In the genomic region with DNA sequence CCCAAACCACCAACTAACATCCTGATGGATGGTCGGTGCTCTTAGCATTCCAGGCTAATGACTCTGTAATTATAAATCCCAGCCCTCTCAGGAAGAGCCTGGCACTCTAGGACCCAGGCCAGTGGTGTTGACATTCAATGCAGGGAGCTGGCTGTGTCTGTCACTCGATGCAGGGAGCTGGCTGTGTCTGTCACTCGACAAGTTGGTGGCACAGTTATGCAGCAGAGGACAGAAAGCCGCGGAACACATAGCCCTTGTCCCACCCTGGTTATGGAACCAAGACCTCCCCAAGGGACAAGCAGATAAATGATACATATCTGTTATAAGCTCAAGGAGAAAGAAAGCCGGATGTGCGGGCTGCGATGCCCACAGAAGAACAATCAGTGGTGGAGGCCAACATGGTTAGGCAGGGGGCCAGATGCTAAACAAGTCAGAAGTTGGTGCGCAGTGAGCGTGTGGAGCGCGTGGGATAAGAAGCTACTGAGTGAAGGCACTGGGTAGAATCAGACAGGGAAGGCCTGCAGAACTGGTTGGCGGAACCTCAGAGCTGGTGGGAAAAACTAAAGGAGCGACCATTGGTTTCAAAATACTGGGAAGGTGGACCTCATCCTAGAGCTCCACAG, we compare ENCODE assay signal across 10 mouse cellular contexts. TPM values are rescaled to one million over a fixed set of nuclear protein-coding genes. Genes with fewer than 3 reads are reported as not detected.
DNase-seq lines count a peak whose midpoint lies in the region; ATAC-seq and TF ChIP-seq lines count a peak whose summit lies in the region.
"Had no signal": no experiment of that assay in that cellular context is flagged by ENCODE, and none has a peak within 500 bp of the region (broad histone marks: within the 10 kb centered on the region; RNA-seq: fewer than 3 reads in every experiment).

No protein-coding gene starts in this region.

- peak overlapping the region; percentile 1; the same call in 1 of the 2 replicates for H3K9ac ChIP-seq in heart, embryonic 13.5 days
- H3K9ac ChIP-seq in midbrain, postnatal 0 days (replicated peaks; ENCODE audit: low read length, poor library complexity, severe bottlenecking): no peak overlapping the region
- no peak overlapping the region for H3K9ac ChIP-seq in midbrain, embryonic 11.5 days (ENCODE audit: low read length)
- H3K9ac ChIP-seq in hindbrain, embryonic 15.5 days: no peak overlapping the region
- H3K9ac ChIP-seq: stomach, embryonic 15.5 days had no signal

- no peak overlapping the region for H3K4me3 ChIP-seq in heart, embryonic 13.5 days
- H3K4me3 ChIP-seq in midbrain, postnatal 0 days (ENCODE audit: low read depth, low read length): no peak overlapping the region
- H3K4me3 ChIP-seq in midbrain, embryonic 11.5 days (ENCODE audit: low read depth, low read length): no peak overlapping the region
- no peak overlapping the region for H3K4me3 ChIP-seq in hindbrain, embryonic 15.5 days
- H3K4me3 ChIP-seq: stomach, embryonic 15.5 days had no signal

- peak overlapping the region; percentile 33 for H3K4me2 ChIP-seq in heart, embryonic 13.5 days
- no peak overlapping the region for H3K4me2 ChIP-seq in midbrain, postnatal 0 days (ENCODE audit: low read depth, low read length, poor library complexity, severe bottlenecking)
- no peak overlapping the region for H3K4me2 ChIP-seq in midbrain, embryonic 11.5 days
- H3K4me2 ChIP-seq in hindbrain, embryonic 15.5 days: no peak overlapping the region
- H3K4me2 ChIP-seq: stomach, embryonic 15.5 days had no signal

- H3K9me3 ChIP-seq in heart, embryonic 13.5 days: no peaks in the 10 kb centered on the region
- no peaks in the 10 kb centered on the region for H3K9me3 ChIP-seq in midbrain, postnatal 0 days (ENCODE audit: low read length)
- H3K9me3 ChIP-seq in midbrain, embryonic 11.5 days (ENCODE audit: control insufficient read depth, low read length): no peaks in the 10 kb centered on the region
- H3K9me3 ChIP-seq in hindbrain, embryonic 15.5 days: no peaks in the 10 kb centered on the region
- H3K9me3 ChIP-seq: stomach, embryonic 15.5 days had no signal

- no peak for TF ChIP-seq CTCF in midbrain, postnatal 0 days (IDR thresholded peaks at IDR 0.05)

- H3K36me3 ChIP-seq in heart, embryonic 13.5 days: no peaks in the 10 kb centered on the region
- H3K36me3 ChIP-seq in midbrain, postnatal 0 days (ENCODE audit: insufficient read depth, low read length): no peaks in the 10 kb centered on the region
- H3K36me3 ChIP-seq in midbrain, embryonic 11.5 days (ENCODE audit: control insufficient read depth, insufficient read depth, low read length): no peaks in the 10 kb centered on the region
- H3K36me3 ChIP-seq in hindbrain, embryonic 15.5 days: no peaks in the 10 kb centered on the region
- H3K36me3 ChIP-seq: stomach, embryonic 15.5 days had no signal

- H3K27ac ChIP-seq in heart, embryonic 13.5 days (replicated peaks): peak overlapping the region; percentile 52
- no peak overlapping the region for H3K27ac ChIP-seq in midbrain, postnatal 0 days (ENCODE audit: low read depth, low read length)
- H3K27ac ChIP-seq in midbrain, embryonic 11.5 days (ENCODE audit: low read depth, low read length): no peak overlapping the region
- H3K27ac ChIP-seq in hindbrain, embryonic 15.5 days (replicated peaks): 0 out of 2 replicates have a peak overlapping the region, but pooled peaks have one; percentile 16
- H3K27ac ChIP-seq: stomach, embryonic 15.5 days had no signal

- no peak for ATAC-seq in heart, embryonic 13.5 days (ENCODE audit: extremely low read depth, insufficient number of reproducible peaks, low FRiP score, low TSS enrichment)
- ATAC-seq in midbrain, postnatal 0 days (ENCODE audit: low FRiP score): no peak
- ATAC-seq in midbrain, embryonic 11.5 days (ENCODE audit: low FRiP score): no peak
- peak; percentile 65 for ATAC-seq in hindbrain, embryonic 15.5 days (ENCODE audit: low FRiP score, low read depth)
- no peak for ATAC-seq in inflammation-experienced regulatory T-cells, adult 6 months

- WGBS in heart, embryonic 13.5 days: 43% methylated on average over 14 of the region's 14 CpGs
- 76% methylated on average over 14 of the region's 14 CpGs for WGBS in midbrain, postnatal 0 days
- WGBS in midbrain, embryonic 11.5 days: 76% methylated on average over 14 of the region's 14 CpGs
- WGBS in hindbrain, embryonic 15.5 days: 58% methylated on average over 14 of the region's 14 CpGs

- DNase-seq in heart, adult 8-10 months (ENCODE audit: low spot score): no peak
- peak; percentile 36 for DNase-seq in midbrain, postnatal 0 days (ENCODE audit: low spot score)
- no peak for DNase-seq in midbrain, embryonic 11.5 days (ENCODE audit: low spot score, missing footprints)
- no peak for DNase-seq in frontal cortex, postnatal 25 days (ENCODE audit: low spot score in 2 of 2)
- DNase-seq: right cerebral cortex, adult 18-20 months had no signal

- H3K4me1 ChIP-seq in heart, embryonic 13.5 days: peaks cover 41% of the 10 kb centered on the region
- H3K4me1 ChIP-seq in midbrain, postnatal 0 days (ENCODE audit: insufficient read depth, low read length): no peaks in the 10 kb centered on the region
- H3K4me1 ChIP-seq in midbrain, embryonic 11.5 days (ENCODE audit: control insufficient read depth, insufficient read depth, low read length): peaks cover 12% of the 10 kb centered on the region
- peaks cover 21% of the 10 kb centered on the region for H3K4me1 ChIP-seq in hindbrain, embryonic 15.5 days (replicated peaks)

- H3K27me3 ChIP-seq in heart, embryonic 13.5 days (replicated peaks): no peaks in the 10 kb centered on the region
- no peaks in the 10 kb centered on the region for H3K27me3 ChIP-seq in midbrain, postnatal 0 days (ENCODE audit: insufficient read depth, low read length)
- H3K27me3 ChIP-seq in midbrain, embryonic 11.5 days (ENCODE audit: control insufficient read depth, insufficient read depth, low read length): no peaks in the 10 kb centered on the region
- H3K27me3 ChIP-seq in hindbrain, embryonic 15.5 days: no peaks in the 10 kb centered on the region
- H3K27me3 ChIP-seq: CH12.LX; stomach, embryonic 15.5 days had no signal

RNA-seq across cellular contexts. Expression of gene Tcf7l1, which starts 33.7 kb away (rescaled TPM):
- polyA plus RNA-seq in heart, embryonic 13.5 days (2015; fragmentation: Nextera tagmentation; extraction: Ambion mirVana): 13.2 and 16.1 TPM in 2 replicates
- 1 to 10 TPM; 6.8 to 9.2 (median 7.9) TPM for total RNA-seq in heart, adult 8-10 months (2022)
- total RNA-seq in midbrain, postnatal 0 days (2014; rRNA removed): 0.80 and 3.1 TPM in 2 replicates
- 5.8 and 6.0 TPM in 2 replicates for polyA plus RNA-seq in midbrain, postnatal 0 days (2015; fragmentation: Nextera tagmentation; extraction: Ambion mirVana)
- polyA plus RNA-seq in midbrain, embryonic 11.5 days (2014; fragmentation: Nextera tagmentation; extraction: Ambion mirVana): 16.7 and 19.8 TPM in 2 replicates
- 7.2 and 7.9 TPM in 2 replicates for polyA plus RNA-seq in hindbrain, embryonic 15.5 days (2015; fragmentation: Nextera tagmentation; extraction: Ambion mirVana)
- 1 to 10 TPM in 1 of 3 experiments, under 1 TPM in 2; 0.24 to 1.2 (median 0.78) TPM for polyA plus RNA-seq in inflammation-experienced regulatory T-cells, adult 6 months (2017; shearing (Covaris generic))

Comparison
In these comparisons a context has a peak if more than half of its experiments do, and no peak if none do; other contexts are left out.
1. H3K27ac ChIP-seq: peak in heart, embryonic 13.5 days (single experiment) and hindbrain, embryonic 15.5 days (single experiment); none in midbrain, postnatal 0 days (single experiment) and midbrain, embryonic 11.5 days (single experiment).